Mouse (Mus musculus): ENCODE measurements around the gene Deaf1. TPM values are rescaled to one million over a fixed set of nuclear protein-coding genes. Genes with fewer than 3 reads are reported as not detected.

The Deaf1 gene
- total and polyA plus RNA-seq, 3 experiments = 3.5 to 31.6 (median 10.0) TPM

DNA sequence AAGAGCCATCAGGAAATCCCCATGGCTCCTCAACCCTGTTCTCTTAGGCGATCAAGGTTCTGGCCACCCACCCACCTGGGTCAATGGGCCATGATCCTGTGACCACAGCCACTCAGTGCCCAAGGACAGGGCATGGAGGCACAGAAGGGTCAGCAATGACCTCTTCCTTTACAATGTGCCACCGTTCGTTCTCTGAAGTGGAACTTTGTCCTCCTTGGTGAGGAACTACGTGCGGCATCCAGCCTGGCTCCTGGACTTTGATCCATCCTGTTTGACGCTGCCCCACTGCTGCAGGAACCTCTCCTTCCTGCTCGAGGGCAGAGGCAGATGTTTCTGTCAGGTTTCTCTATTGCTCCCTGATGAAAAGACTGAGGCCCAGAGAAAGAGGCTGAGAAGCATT, 16.2 kb upstream of the Deaf1 start:
- Histone ChIP-seq H3K27ac (ENCODE audit: insufficient read depth, low read depth) (no peak overlapping the region), H3K79me2 (replicated peaks; ENCODE audit: control insufficient read depth, extremely low read depth, insufficient read depth, poor library complexity, severe bottlenecking) (no peaks in the 10 kb centered on the region), H3K9ac (ENCODE audit: insufficient read depth, low read depth) (no peak overlapping the region), H3K4me1 (ENCODE audit: control insufficient read depth in 1 of 2, insufficient read depth in 2 of 2) (peaks cover 0 to 5% of the 10 kb centered on the region in 2 experiments; a peak in 1 of 4 replicates), H3K4me3 (replicated peaks in 1 of 3; ENCODE audit: low read depth in 2 of 3, low read length in 2 of 3, poor library complexity in 1 of 3) (no peak overlapping the region), H3K9me3 (replicated peaks; ENCODE audit: low read length) (no peaks in the 10 kb centered on the region), H3K27me3 (replicated peaks) (peaks cover 3% of the 10 kb centered on the region), H3K36me3 (replicated peaks in 1 of 2; ENCODE audit: control insufficient read depth in 1 of 2, insufficient read depth in 1 of 2, low read length in 1 of 2) (no peaks in the 10 kb centered on the region), H3K4me2 (ENCODE audit: insufficient read depth, low read depth, poor library complexity, severe bottlenecking) (no peak overlapping the region)
- TF ChIP-seq UBTF (IDR thresholded peaks at IDR 0.05; ENCODE audit: low read depth, low read length) = no peak
- no peak for TF ChIP-seq MEF2A (IDR thresholded peaks at IDR 0.05; ENCODE audit: borderline replicate concordance, low read depth, low read length)
- in situ Hi-C loops (cut with MboI; ENCODE audit: low pct_ligation_motif_present, low pct_unique_long_range_greater_than_20kb, low sequenced_read_pairs) (no loop called here), dilution Hi-C loops (cut with MboI; ENCODE audit: extremely low pct_ligation_motif_present, extremely low pct_unique_long_range_greater_than_20kb, low sequenced_read_pairs) (no loop called here)
- DNase-seq (ENCODE audit: extremely low read depth) = no peak

DNA sequence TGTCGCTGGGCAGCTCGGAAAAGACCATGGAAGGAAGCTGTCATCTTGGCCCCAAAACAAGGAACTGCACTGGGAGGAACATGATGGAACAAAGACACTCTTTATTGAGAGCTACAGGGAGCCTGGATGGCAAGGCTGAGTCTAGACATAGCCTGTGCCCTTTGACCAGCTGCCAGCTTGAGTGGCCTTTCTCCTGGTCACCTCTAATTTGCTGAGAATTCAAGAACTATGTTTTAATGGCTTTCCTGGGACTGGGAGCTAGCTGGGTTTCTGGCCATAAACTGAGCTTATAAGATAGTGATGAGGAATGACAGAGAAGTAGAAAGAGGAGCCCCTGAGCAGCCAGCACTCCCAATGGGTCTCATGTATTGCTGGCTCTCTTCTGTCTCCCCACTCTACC, 15.7 kb upstream of the Deaf1 start:
- H3K79me2 ChIP-seq (replicated peaks; ENCODE audit: control insufficient read depth, extremely low read depth, insufficient read depth, poor library complexity, severe bottlenecking) = no peaks in the 10 kb centered on the region
- H3K9ac ChIP-seq (ENCODE audit: insufficient read depth, low read depth) = no peak overlapping the region
- no peaks in the 10 kb centered on the region for H3K9me3 ChIP-seq (replicated peaks; ENCODE audit: low read length)
- in situ Hi-C loops (cut with MboI; ENCODE audit: low pct_ligation_motif_present, low pct_unique_long_range_greater_than_20kb, low sequenced_read_pairs) (no loop called here), dilution Hi-C loops (cut with MboI; ENCODE audit: extremely low pct_ligation_motif_present, extremely low pct_unique_long_range_greater_than_20kb, low sequenced_read_pairs) (no loop called here)
- no peak overlapping the region for H3K4me2 ChIP-seq (ENCODE audit: insufficient read depth, low read depth, poor library complexity, severe bottlenecking)
- TF ChIP-seq E2F4 (IDR thresholded peaks at IDR 0.05; ENCODE audit: insufficient replicate concordance, low read depth, low read length) (no peak), SIN3A (IDR thresholded peaks at IDR 0.05; ENCODE audit: low read length) (no peak), UBTF (IDR thresholded peaks at IDR 0.05; ENCODE audit: low read depth, low read length) (no peak), CHD1 (IDR thresholded peaks at IDR 0.05; ENCODE audit: low read depth, low read length) (no peak), ETS1 (conservative IDR thresholded peaks at IDR 0.05; ENCODE audit: low read depth, low read length) (no peak), CHD2 (IDR thresholded peaks at IDR 0.05; ENCODE audit: low read length) (no peak), ZKSCAN1 (IDR thresholded peaks at IDR 0.05; ENCODE audit: borderline replicate concordance, low read depth, low read length) (no peak), NELFE (IDR thresholded peaks at IDR 0.05; ENCODE audit: low read depth, low read length) (no peak), TCF12 (IDR thresholded peaks at IDR 0.05; ENCODE audit: low read depth, low read length) (no peak), JUN (IDR thresholded peaks at IDR 0.05; ENCODE audit: insufficient read depth, low read depth, low read length) (no peak), RAD21 (IDR thresholded peaks at IDR 0.05; ENCODE audit: low read depth, low read length) (no peak), ZC3H11A (IDR thresholded peaks at IDR 0.05; ENCODE audit: low read depth, low read length) (no peak), MXI1 (IDR thresholded peaks at IDR 0.05; ENCODE audit: low read depth, low read length) (no peak), JUND (conservative IDR thresholded peaks at IDR 0.05; ENCODE audit: low read depth, low read length) (no peak)
- H3K27ac ChIP-seq (ENCODE audit: insufficient read depth, low read depth) = no peak overlapping the region
- H3K27me3 ChIP-seq (replicated peaks) = peaks cover 3% of the 10 kb centered on the region
- no peak for DNase-seq (ENCODE audit: extremely low read depth)
- peaks cover 0 to 5% of the 10 kb centered on the region in 2 experiments; a peak in 1 of 4 replicates for H3K4me1 ChIP-seq (ENCODE audit: control insufficient read depth in 1 of 2, insufficient read depth in 2 of 2)
- no peaks in the 10 kb centered on the region for H3K36me3 ChIP-seq (replicated peaks in 1 of 2; ENCODE audit: control insufficient read depth in 1 of 2, insufficient read depth in 1 of 2, low read length in 1 of 2)
- H3K4me3 ChIP-seq (replicated peaks in 1 of 3; ENCODE audit: low read depth in 2 of 3, low read length in 2 of 3, poor library complexity in 1 of 3) = no peak overlapping the region

All from CH12.LX (cell line).